Mouse (Mus musculus): ENCODE measurements at regions not wholly inside any gene's neighbourhood (a gene's known extent, or its start where the extent isn't known, plus 50 kb on each side); places are given as distances from the start of the nearest gene placed in this dataset.

- peak; percentile 76 for DNase-seq (ENCODE audit: low read depth, low spot score)
These were observed 283.5 kb downstream of the Naf1 start for GRCm38 (mm10) chr8:67143479-67143878.

GRCm38 (mm10) chr8:67181741-67182140, 321.7 kb downstream of the Naf1 start:
- DNase-seq (ENCODE audit: low read depth, low spot score), result no peak

GRCm38 (mm10) chr8:67199213-67199612, 324.4 kb upstream of the Nat3 start:
- DNase-seq (ENCODE audit: low read depth, low spot score), result no peak

- DNase-seq (ENCODE audit: low read depth, low spot score), result no peak
These were observed 317.6 kb upstream of the Nat3 start for GRCm38 (mm10) chr8:67206064-67206463.

GRCm38 (mm10) chr8:67231921-67232701, 291.5 kb upstream of the Nat3 start:
- DNase-seq (ENCODE audit: low read depth, low spot score), result peak; percentile 73

- no peak for DNase-seq (ENCODE audit: low read depth, low spot score)
These were observed 284.7 kb upstream of the Nat3 start for GRCm38 (mm10) chr8:67238934-67239333.

GRCm38 (mm10) chr8:67278759-67279158, 244.9 kb upstream of the Nat3 start:
- DNase-seq (ENCODE audit: low read depth, low spot score), result peak; percentile 33

GRCm38 (mm10) chr8:67279449-67279848, 244.2 kb upstream of the Nat3 start:
- peak; percentile 84 for DNase-seq (ENCODE audit: low read depth, low spot score)

GRCm38 (mm10) chr8:67310494-67310893, 213.2 kb upstream of the Nat3 start:
- no peak for DNase-seq (ENCODE audit: low read depth, low spot score)

GRCm38 (mm10) chr8:67317371-67317770, 206.3 kb upstream of the Nat3 start:
- peak; percentile 87 for DNase-seq (ENCODE audit: low read depth, low spot score)

GRCm38 (mm10) chr8:67318675-67319074, 205.0 kb upstream of the Nat3 start:
- DNase-seq (ENCODE audit: low read depth, low spot score), result no peak

- no peak for DNase-seq (ENCODE audit: low read depth, low spot score)
These were observed 203.1 kb upstream of the Nat3 start for GRCm38 (mm10) chr8:67320535-67320934.

GRCm38 (mm10) chr8:67328439-67328838, 195.2 kb upstream of the Nat3 start:
- peak; percentile 69 for DNase-seq (ENCODE audit: low read depth, low spot score)

GRCm38 (mm10) chr8:67377061-67377460, 146.6 kb upstream of the Nat3 start:
- peak; percentile 90 for DNase-seq (ENCODE audit: low read depth, low spot score)

- DNase-seq (ENCODE audit: low read depth, low spot score), result peak; percentile 84
These were observed 117.7 kb upstream of the Nat3 start for GRCm38 (mm10) chr8:67405947-67406346.

GRCm38 (mm10) chr8:67414826-67415225, 108.8 kb upstream of the Nat3 start:
- no peak for DNase-seq (ENCODE audit: low read depth, low spot score)

GRCm38 (mm10) chr8:67422521-67422920, 101.1 kb upstream of the Nat3 start:
- DNase-seq (ENCODE audit: low read depth, low spot score), result peak; percentile 29
